Mouse (Mus musculus) brain, embryonic 14.5 days (tissue): ENCODE results near the gene Slc5a6.

Source experiments
- CTCF ChIP-seq: fragments of 200-500 bp; IDR thresholded peaks from 2 replicates; pipeline ENCODE4 v1.5.1; 2012; ENCODE audit warnings: inconsistent platforms, mild to moderate bottlenecking, moderate library complexity, borderline replicate concordance; ENCODE audit not compliant: insufficient read depth, insufficient read length; ENCODE audit errors: extremely low read depth
- POLR2A ChIP-seq: fragments of 200-500 bp; IDR thresholded peaks from 2 replicates; pipeline ENCODE4 v1.6.1; 2012; ENCODE audit warnings: mild to moderate bottlenecking, inconsistent platforms, borderline replicate concordance; ENCODE audit not compliant: poor library complexity, insufficient read depth, insufficient read length, severe bottlenecking; ENCODE audit errors: extremely low read depth

DNA sequence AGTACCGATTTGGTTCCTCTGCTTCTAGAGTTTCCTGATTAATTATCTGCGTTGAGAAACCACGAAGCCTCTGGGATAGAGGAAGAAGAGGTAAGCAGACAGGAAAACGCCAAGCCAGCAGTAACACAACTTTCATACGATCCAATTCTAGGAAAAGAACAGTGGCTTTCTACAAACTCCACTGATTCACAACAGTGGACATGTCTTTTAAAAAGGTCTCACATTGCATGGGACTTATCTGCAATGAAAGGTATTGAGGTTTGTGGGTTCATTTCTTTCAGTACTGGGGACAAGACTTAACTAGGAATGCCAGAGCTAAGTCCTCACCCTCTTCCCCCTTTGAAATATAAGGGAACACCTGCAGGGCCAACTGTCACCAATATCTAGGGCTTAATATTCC lies 1.6 kb downstream of the Slc5a6 start:
- TF ChIP-seq CTCF (no peak), POLR2A (no peak)
